Mouse (Mus musculus) brain, adult 2 months (tissue): ENCODE data around the gene Csrp1.
A peak's percentile ranks its signal among the peaks of the same experiment; 100 is the strongest.

Experiments used
- DNase-seq: peaks from one replicate; pipeline ENCODE4 v3.0.0; 2011; ENCODE audit warnings: low read depth, low spot score

Gene Csrp1

GRCm38 (mm10) chr1:135698046-135698445 lies 21.8 kb upstream of the Csrp1 start:
- no peak for DNase-seq

GRCm38 (mm10) chr1:135698451-135698921 lies 21.4 kb upstream of the Csrp1 start:
- DNase-seq = no peak

DNA sequence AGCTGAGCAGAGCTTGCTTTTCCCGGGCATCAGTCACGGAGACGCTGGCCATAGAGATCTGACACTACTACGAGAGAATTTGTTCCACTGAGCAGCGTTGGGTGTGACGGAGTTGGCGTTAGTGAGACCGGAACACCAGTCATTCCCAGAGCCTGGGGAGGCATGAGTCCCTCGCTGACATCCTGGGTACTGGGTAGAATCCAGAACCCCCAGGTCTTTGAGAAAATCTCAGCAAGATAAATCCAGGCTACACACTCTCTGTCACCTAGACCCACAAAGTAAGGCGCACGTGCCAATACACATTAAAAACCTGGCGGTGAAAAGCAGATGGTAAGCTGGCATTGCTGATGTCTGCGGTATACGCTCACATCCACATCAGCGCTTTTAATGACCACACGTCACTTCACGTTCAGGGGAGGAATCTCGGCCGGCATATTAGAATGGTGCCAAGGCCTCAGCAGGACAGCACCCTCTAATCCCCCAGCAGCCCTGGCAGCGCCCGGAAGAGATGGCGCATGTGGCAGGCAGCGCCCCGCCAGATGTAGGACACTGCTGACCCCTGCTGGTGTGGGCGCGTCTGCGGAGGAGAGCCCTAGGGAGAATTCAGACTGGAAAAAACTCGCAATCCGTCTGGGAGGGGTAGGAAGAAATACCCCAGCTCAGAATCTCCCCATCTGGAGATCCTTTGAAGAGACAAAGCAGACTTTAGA lies 20.7 kb upstream of the Csrp1 start:
- DNase-seq = peak; percentile 79

- peak; percentile 42 for DNase-seq
Measured at GRCm38 (mm10) chr1:135699892-135700291, 20.0 kb upstream of the Csrp1 start.

DNA sequence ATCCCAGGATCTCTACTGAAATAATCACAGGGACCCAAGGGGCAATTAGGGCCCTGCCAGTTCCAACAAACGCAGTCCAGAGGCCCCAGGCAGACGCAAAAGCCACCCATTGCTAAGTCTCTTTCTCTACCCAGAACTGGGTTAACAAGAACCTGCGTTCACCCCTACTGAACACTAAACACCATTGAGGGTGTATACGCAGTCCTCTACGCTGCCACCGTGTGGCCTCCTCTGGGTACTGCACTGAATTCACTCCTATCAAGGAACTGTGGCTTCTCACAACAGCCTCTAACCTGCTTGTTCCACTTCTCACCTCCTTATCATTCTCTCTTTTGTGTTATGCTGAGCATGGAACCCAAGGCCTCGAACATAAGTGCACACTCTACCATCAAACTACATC lies 19.3 kb upstream of the Csrp1 start:
- peak; percentile 88 for DNase-seq

DNA sequence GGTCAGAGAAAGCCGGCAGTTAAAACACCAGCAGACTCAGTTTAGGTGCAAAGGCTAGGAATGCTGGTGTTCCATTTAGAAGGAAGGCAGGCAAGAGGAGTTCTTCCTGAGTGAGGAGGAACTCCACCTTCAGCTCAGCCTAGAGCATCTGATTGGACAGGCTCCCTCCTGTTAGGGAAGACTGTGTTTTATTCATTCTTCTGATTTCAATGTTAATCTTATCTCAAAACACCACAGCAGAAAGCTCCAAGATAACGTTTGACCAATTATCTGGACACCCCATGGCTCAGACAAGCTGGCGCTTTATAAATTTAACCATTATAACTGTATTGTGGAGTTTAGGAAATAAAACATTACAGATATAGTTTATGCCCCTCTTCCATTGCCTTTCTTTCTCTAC lies 18.5 kb upstream of the Csrp1 start:
- DNase-seq = no peak

DNA sequence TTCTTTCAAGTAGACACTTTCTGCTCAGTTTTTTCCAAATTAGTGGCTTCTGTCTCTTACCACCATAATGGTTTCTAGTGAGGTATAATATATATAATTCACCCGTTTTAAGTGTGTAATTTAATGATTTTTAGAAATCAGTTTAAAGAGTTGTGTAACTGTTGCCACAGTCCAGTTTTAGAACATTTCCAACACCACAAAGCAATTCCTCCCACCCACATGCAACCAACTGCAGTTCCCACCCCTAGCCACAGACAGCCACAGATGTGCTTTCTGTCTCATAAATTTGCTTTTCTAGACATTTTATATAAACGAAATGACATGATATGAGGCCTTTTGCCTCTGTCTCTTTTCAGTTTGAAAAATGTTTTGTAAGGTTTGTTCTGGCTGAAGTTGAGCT lies 17.1 kb upstream of the Csrp1 start:
- peak; percentile 46 for DNase-seq

- DNase-seq = no peak
Measured at GRCm38 (mm10) chr1:135704317-135704821, 15.5 kb upstream of the Csrp1 start.

GRCm38 (mm10) chr1:135708369-135708768 lies 11.5 kb upstream of the Csrp1 start:
- no peak for DNase-seq

GRCm38 (mm10) chr1:135711126-135711525 lies 8.7 kb upstream of the Csrp1 start:
- no peak for DNase-seq

- DNase-seq = no peak
Measured at GRCm38 (mm10) chr1:135714028-135714815, 5.6 kb upstream of the Csrp1 start.

GRCm38 (mm10) chr1:135714901-135715609 lies 4.8 kb upstream of the Csrp1 start:
- DNase-seq = no peak

- peak; percentile 78 for DNase-seq
Measured at GRCm38 (mm10) chr1:135719486-135719885, 375 bp upstream of the Csrp1 start.

- no peak for DNase-seq
Measured at GRCm38 (mm10) chr1:135723016-135723415, 3.2 kb downstream of the Csrp1 start.

DNA sequence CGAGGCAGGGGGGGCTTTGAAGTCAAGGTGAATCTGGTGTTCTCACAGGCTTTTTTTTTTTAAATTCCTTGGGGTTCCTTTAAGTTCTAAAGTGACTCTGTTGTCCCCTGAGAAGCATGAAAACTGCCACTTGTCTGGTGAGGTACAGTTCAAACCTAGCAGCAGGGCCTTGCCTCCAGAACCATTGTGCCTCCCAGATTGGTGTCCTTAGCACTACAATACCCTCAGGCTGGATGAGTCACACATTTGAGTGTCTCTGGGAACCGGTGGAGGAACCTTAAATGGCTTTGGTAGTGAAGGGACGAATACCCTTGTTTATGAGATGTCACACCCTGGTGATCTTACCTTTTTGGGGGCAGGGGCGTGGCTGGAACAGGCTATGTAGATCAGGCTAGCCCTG lies 4.3 kb downstream of the Csrp1 start:
- DNase-seq = no peak

DNA sequence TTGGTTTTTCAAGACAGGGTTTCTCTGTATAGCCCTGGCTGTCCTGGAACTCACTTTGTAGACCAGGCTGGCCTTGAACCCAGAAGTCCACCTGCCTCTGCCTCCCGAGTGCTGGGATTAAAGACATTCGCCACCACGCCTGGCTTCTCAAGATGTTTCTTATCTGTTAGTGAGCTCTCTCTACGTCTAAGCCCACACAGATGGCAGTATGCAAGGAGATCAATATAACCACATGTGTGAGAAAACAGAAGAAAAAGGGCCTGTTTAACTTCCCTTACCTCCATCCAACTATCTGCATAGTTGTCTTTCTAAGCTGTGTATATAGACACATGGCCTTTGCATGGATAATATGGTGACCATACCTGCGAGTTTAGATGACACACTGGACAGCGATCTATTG lies 5.5 kb downstream of the Csrp1 start:
- no peak for DNase-seq

- DNase-seq = no peak
Measured at GRCm38 (mm10) chr1:135725936-135726335, 6.1 kb downstream of the Csrp1 start.

- DNase-seq = peak; percentile 94
Measured at GRCm38 (mm10) chr1:135728631-135729366, 8.9 kb downstream of the Csrp1 start.

GRCm38 (mm10) chr1:135729367-135729713 lies 9.5 kb downstream of the Csrp1 start:
- peak; percentile 92 for DNase-seq

DNA sequence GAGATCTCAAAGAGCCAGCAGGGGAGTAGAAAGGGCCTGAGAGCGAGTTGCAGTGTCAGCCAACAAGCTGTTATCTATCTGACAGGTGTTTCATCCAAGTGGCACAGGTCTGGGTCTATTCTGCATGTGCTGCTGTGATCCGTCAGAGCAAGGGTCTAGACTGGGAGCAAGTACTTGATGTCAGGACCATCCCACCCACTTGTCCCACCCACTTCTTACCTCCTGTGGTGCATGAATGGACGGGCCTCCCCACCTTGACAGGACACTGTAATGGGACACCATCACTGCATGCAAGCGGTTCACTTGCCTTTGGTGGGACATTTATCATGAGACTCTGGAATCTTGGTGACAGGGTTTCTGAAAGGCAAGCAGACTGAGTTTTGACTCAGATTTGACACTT lies 10.0 kb downstream of the Csrp1 start:
- no peak for DNase-seq

GRCm38 (mm10) chr1:135730296-135730695 lies 10.4 kb downstream of the Csrp1 start:
- no peak for DNase-seq

GRCm38 (mm10) chr1:135731393-135731792 lies 11.5 kb downstream of the Csrp1 start:
- DNase-seq = no peak
